Mouse (Mus musculus) cerebellum, postnatal 10 days (tissue): ENCODE measurements at regions not wholly inside any gene's neighbourhood (a gene's known extent, or its start where the extent isn't known, plus 50 kb on each side); places are given as distances from the start of the nearest gene placed in this dataset.

Source experiments
- DNase-seq, 2 experiments: peaks; one replicate each; pipeline ENCODE4 v3.0.0; 2021; ENCODE audit warnings: mixed read lengths in 2 of 2

- peak; percentile 87 to 91 for DNase-seq
Observed at GRCm38 (mm10) chr1:148249376-148249775, 1711.7 kb downstream of the Pla2g4a start.

DNA sequence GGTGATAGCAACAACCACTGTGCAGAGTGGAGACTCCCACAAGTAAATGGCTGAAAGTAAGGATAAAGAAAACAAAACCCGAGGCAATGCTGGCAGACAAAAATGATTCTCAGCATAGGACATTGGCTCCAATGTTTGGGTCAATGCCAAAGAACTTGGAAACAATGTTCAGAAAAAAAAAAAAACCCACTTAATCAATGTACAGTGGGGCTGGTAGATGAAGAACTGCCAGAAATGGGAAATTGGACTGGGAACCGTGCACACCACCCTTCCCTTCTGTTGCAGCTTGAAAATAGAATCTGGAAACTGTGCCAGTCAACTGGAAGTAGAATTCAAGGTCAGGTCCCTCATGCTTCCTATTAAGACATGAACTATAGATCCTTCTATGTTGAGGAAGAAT, 1714.4 kb downstream of the Pla2g4a start:
- DNase-seq = peak; percentile 65 to 68

- peak; percentile 53 to 55 for DNase-seq
Observed at GRCm38 (mm10) chr1:148227396-148227795, 1732.8 kb downstream of the Brinp3 start.
